Mouse (Mus musculus): ENCODE results near the gene Epha10.

GRCm38 (mm10) chr4:124962576-124962975, 81.9 kb downstream of the Epha10 start:
- TF ChIP-seq POLR2A (IDR thresholded peaks at IDR 0.05; ENCODE audit: low read depth, low read length), result no peak
- TF ChIP-seq CTCF (conservative IDR thresholded peaks at IDR 0.05; ENCODE audit: insufficient read depth, insufficient read length, low read depth, low read length), result no peak

All from kidney, adult 2 months (tissue).